In genomic region chr2:156839319-156840191, GRCm38 (mm10) we compare ENCODE assay signal across 8 mouse cellular contexts. TPM values are rescaled to one million over a fixed set of nuclear protein-coding genes. Genes with fewer than 3 reads are reported as not detected.
DNase-seq lines count a peak whose midpoint lies in the region; ATAC-seq and TF ChIP-seq lines count a peak whose summit lies in the region.

Gene Tgif2 (plus strand): TSS chr2:156840007.

- intact Hi-C loops in left cerebral cortex, adult 2 months (cut with DNase I), result no loop called here

- peaks cover 51% of the 10 kb centered on the region for H3K4me1 ChIP-seq in heart, embryonic 15.5 days (replicated peaks)
- peaks cover 31% of the 10 kb centered on the region for H3K4me1 ChIP-seq in kidney, postnatal 0 days (replicated peaks; ENCODE audit: insufficient read depth, low read length)

- no peak within 1 kb of the TSS for H3K27ac ChIP-seq in left cerebral cortex, adult 2 months
- H3K27ac ChIP-seq in heart, embryonic 15.5 days, result peak within 1 kb of the TSS; percentile 95
- peak within 1 kb of the TSS; percentile 95 for H3K27ac ChIP-seq in kidney, postnatal 0 days

- peak in 1 of 2 experiments; percentile 23 for DNase-seq in left cerebral cortex, adult 2 months (ENCODE audit: extremely low spot score in 1 of 2, low spot score in 2 of 2)
- DNase-seq in left cerebral cortex, adult 18-20 months (ENCODE audit: low spot score in 2 of 2), result no peak
- DNase-seq in embryo, embryonic 11.5 days (ENCODE audit: low read depth, low spot score), result peak; percentile 92
- DNase-seq in kidney, postnatal 0 days (ENCODE audit: low spot score), result peak; percentile 96
- DNase-seq in spleen, adult 18-20 months, result peak; percentile 65 to 68
- no peak for DNase-seq in frontal cortex, postnatal 25 days (ENCODE audit: low spot score in 2 of 2)

- peak within 1 kb of the TSS; percentile 86 for H3K4me2 ChIP-seq in heart, embryonic 15.5 days
- H3K4me2 ChIP-seq in kidney, postnatal 0 days (ENCODE audit: low read length), result peak within 1 kb of the TSS; percentile 68

- peaks cover 22% of the 10 kb centered on the region for H3K36me3 ChIP-seq in heart, embryonic 15.5 days
- no peaks in the 10 kb centered on the region for H3K36me3 ChIP-seq in kidney, postnatal 0 days (ENCODE audit: insufficient read depth, low read length)

- peak within 1 kb of the TSS; percentile 95 for H3K9ac ChIP-seq in heart, embryonic 15.5 days
- H3K9ac ChIP-seq in kidney, postnatal 0 days (ENCODE audit: low read depth, low read length), result peak within 1 kb of the TSS; percentile 93

- no peaks in the 10 kb centered on the region for H3K27me3 ChIP-seq in heart, embryonic 15.5 days
- H3K27me3 ChIP-seq in kidney, postnatal 0 days (ENCODE audit: insufficient read depth, low read length), result no peaks in the 10 kb centered on the region

- H3K9me3 ChIP-seq in heart, embryonic 15.5 days (replicated peaks), result no peaks in the 10 kb centered on the region
- H3K9me3 ChIP-seq in kidney, postnatal 0 days (replicated peaks; ENCODE audit: low read length), result no peaks in the 10 kb centered on the region

- ATAC-seq in heart, embryonic 15.5 days (replicated peaks; ENCODE audit: insufficient number of reproducible peaks, insufficient read depth, low FRiP score, low read depth), result peak; percentile 89
- peak; percentile 84 for ATAC-seq in kidney, postnatal 0 days (replicated peaks; ENCODE audit: low FRiP score, low read depth)
- peak; percentile 51; the same call in 1 of the 2 replicates for ATAC-seq in megakaryocyte, adult 5-6 weeks (ENCODE audit: poor library complexity, severe bottlenecking)

- no peak for TF ChIP-seq CTCF in left cerebral cortex, adult 2 months (IDR thresholded peaks at IDR 0.05)
- TF ChIP-seq CTCF in kidney, postnatal 0 days (IDR thresholded peaks at IDR 0.05; ENCODE audit: low read depth), result no peak

- H3K4me3 ChIP-seq in left cerebral cortex, adult 2 months, result peak within 1 kb of the TSS; percentile 50
- peak within 1 kb of the TSS; percentile 73 for H3K4me3 ChIP-seq in heart, embryonic 15.5 days
- peak within 1 kb of the TSS; percentile 89 for H3K4me3 ChIP-seq in kidney, postnatal 0 days (replicated peaks; ENCODE audit: low read depth, low read length)

- 2% methylated on average over 61 of the region's 61 CpGs for WGBS in heart, embryonic 15.5 days
- WGBS in kidney, postnatal 0 days, result 2% methylated on average over 60 of the region's 61 CpGs

RNA-seq across cellular contexts. Expression of gene Tgif2, which starts in this region (rescaled TPM):
- under 1 TPM; 0.68 to 0.89 TPM for total RNA-seq in left cerebral cortex, adult 2 months (2021)
- 1 to 10 TPM in 1 of 2 experiments, under 1 TPM in 1; 0.40 to 1.3 TPM for total RNA-seq in left cerebral cortex, adult 18-20 months (2021)
- polyA plus RNA-seq in heart, embryonic 15.5 days (2015; fragmentation: Nextera tagmentation; extraction: Ambion mirVana), result 23.6 and 34.1 TPM in 2 replicates
- polyA plus RNA-seq in kidney, postnatal 0 days (2015; fragmentation: Nextera tagmentation; extraction: Ambion mirVana), result 38.2 and 40.6 TPM in 2 replicates
- 0.36 and 0.38 TPM in 2 replicates for total RNA-seq in megakaryocyte, adult 5-6 weeks (2015)
- total RNA-seq in megakaryocyte, adult 5-6 weeks (2017), result 0.73 TPM in 1 of 2 replicates, not detected in the other

Comparison
In these comparisons a context has a peak if more than half of its experiments do, and no peak if none do; other contexts are left out.
1. Peak in ATAC-seq in megakaryocyte, adult 5-6 weeks; RNA of the gene not detected or under 1 TPM.
2. DNase-seq: peak in embryo, embryonic 11.5 days (single experiment), kidney, postnatal 0 days (single experiment) and spleen, adult 18-20 months (2 of 2); none in left cerebral cortex, adult 18-20 months (0 of 2) and frontal cortex, postnatal 25 days (0 of 2).
3. Peak in every context shown above with its lines, with median percentiles within 50 percentile points of each other: H3K4me3 ChIP-seq and ATAC-seq.